Mouse (Mus musculus) left cerebral cortex, adult 2 months (tissue): ENCODE data around the gene Usp9x. TPM values are rescaled to one million over a fixed set of nuclear protein-coding genes. Genes with fewer than 3 reads are reported as not detected.

Source experiments
- DNase-seq, 2 experiments: peaks; one replicate each; pipeline ENCODE4 v3.0.0; 2021 to 2022; ENCODE audit warnings: low spot score in 2 of 2, mixed read lengths in 1 of 2; ENCODE audit errors: extremely low spot score in 1 of 2
- H3K27ac ChIP-seq: fragments of 200-600 bp; 2 replicates; pipeline ENCODE4 v1.8.1; 2022
- H3K4me3 ChIP-seq: fragments of 200-600 bp; 2 replicates; pipeline ENCODE4 v1.8.1; 2022
- CTCF ChIP-seq: fragments of 200-600 bp; IDR thresholded peaks from 2 replicates; pipeline ENCODE4 v1.8.1; 2022; ENCODE audit warnings: antibody characterized with exemption, mild to moderate bottlenecking, moderate library complexity
- intact Hi-C: fragments of 180-260 bp; cut with DNase I; formaldehyde crosslinking; loops from one replicate; pipeline ENCODE4 v1.15.1; 2025
- total RNA-seq, 2 experiments: library from RNA; stranded (reverse); gene quantifications; 2 replicates each; pipeline ENCODE4 v1.2.3; 2021

Usp9x gene
- total RNA-seq, 2 experiments from 2014 or later, result 245 to 256 TPM

GRCm38 (mm10) chrX:13096985-13097384, 25.7 kb downstream of the Usp9x start:
- intact Hi-C loops, result no loop called here
- TF ChIP-seq CTCF, result no peak
- Histone ChIP-seq H3K4me3 (no peak overlapping the region), H3K27ac (no peak overlapping the region)
- DNase-seq, result no peak

GRCm38 (mm10) chrX:13206514-13206913, 135.2 kb downstream of the Usp9x start:
- no peak for TF ChIP-seq CTCF
- no peak overlapping the region for H3K27ac ChIP-seq
- intact Hi-C loops, result loop anchor here (10.0 kb wide), 2 partner anchors 522 to 662 kb away; no protein-coding TSS in a partner anchor
- DNase-seq, result no peak
- H3K4me3 ChIP-seq, result no peak overlapping the region

- TF ChIP-seq CTCF, result peak; percentile 93
- peak; percentile 84 to 91 for DNase-seq
- H3K27ac ChIP-seq, result peak overlapping the region; percentile 54; the same call in 1 of the 2 replicates
- H3K4me3 ChIP-seq, result peak overlapping the region; percentile 34
- intact Hi-C loops, result loop anchor here (10.0 kb wide), 2 partner anchors 523 to 663 kb away; no protein-coding TSS in a partner anchor
Measured at GRCm38 (mm10) chrX:13207512-13208341, 136.4 kb downstream of the Usp9x start.

- peak overlapping the region; percentile 54; the same call in 1 of the 2 replicates for H3K27ac ChIP-seq
- no peak for TF ChIP-seq CTCF
- intact Hi-C loops, result loop anchor here (10.0 kb wide), 2 partner anchors 524 to 664 kb away; no protein-coding TSS in a partner anchor
- peak overlapping the region; percentile 34 for H3K4me3 ChIP-seq
- DNase-seq, result no peak
Measured at GRCm38 (mm10) chrX:13208404-13208803, 137.1 kb downstream of the Usp9x start.

DNA sequence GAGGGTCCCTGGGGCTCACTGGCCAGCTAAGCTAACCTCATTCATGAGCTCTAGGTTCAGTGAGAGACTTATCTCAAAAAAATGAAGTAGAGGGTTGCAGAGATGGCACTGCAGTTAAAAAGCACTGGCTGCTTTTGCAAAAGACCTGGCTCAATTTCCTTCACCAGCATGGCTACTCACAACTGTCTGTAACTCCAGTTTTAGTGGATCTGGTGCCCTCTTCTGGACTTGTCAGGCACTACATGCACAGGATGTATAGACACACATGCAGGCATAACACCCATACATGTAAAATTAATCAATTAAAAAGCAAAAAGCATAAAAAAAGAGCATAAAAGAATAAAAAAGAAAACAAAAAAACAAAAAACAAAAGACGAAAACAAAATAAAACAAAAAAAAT, 143.0 kb downstream of the Usp9x start:
- intact Hi-C loops, result no loop called here
- DNase-seq, result no peak
- H3K4me3 ChIP-seq, result no peak overlapping the region
- TF ChIP-seq CTCF, result peak; percentile 26
- H3K27ac ChIP-seq, result no peak overlapping the region

Other genes with a start within 250 kb of the Usp9x start
- gene Ddx3x, start 209.5 kb downstream of the Usp9x start, total RNA-seq, result 100 to 1,000 TPM; 172 to 190 TPM